Mouse (Mus musculus) ES-E14 (cell line): ENCODE data around the gene Klk1b1. TPM values are rescaled to one million over a fixed set of nuclear protein-coding genes. Genes with fewer than 3 reads are reported as not detected.

Experiments
- DNase-seq: peaks from one replicate; pipeline ENCODE4 v3.0.0-alpha.2; 2013; ENCODE audit warnings: low read depth, low spot score
- H3K27ac ChIP-seq: 2 replicates; pipeline ENCODE4 v1.5.1; 2012; ENCODE audit warnings: low read depth, mild to moderate bottlenecking, low read length, moderate library complexity, mixed read lengths; ENCODE audit not compliant: poor library complexity, insufficient read depth, severe bottlenecking
- H3K36me3 ChIP-seq: 2 replicates; pipeline ENCODE4 v1.6.1; 2012; ENCODE audit warnings: mild to moderate bottlenecking, low read length, moderate library complexity, mixed read lengths; ENCODE audit not compliant: control insufficient read depth, poor library complexity, insufficient read depth, severe bottlenecking
- H3K4me1 ChIP-seq, 2 experiments: fragments of 150-350 bp in 1 of 2; sonication (generic) in 1 of 2; 2 replicates each; pipeline ENCODE4 v1.6.1; 2012; ENCODE audit warnings: low read length in 2 of 2, mild to moderate bottlenecking in 1 of 2, mixed read lengths in 1 of 2; ENCODE audit not compliant: control insufficient read depth in 2 of 2, insufficient read depth in 2 of 2, poor library complexity in 1 of 2
- H3K4me3 ChIP-seq, 2 experiments: fragments of 150-350 bp in 1 of 2; sonication (generic) in 1 of 2; 2 replicates each; pipeline ENCODE4 v1.5.1; 2012; ENCODE audit warnings: low read length in 2 of 2, low read depth in 1 of 2, mild to moderate bottlenecking in 1 of 2, mixed read lengths in 1 of 2; ENCODE audit not compliant: insufficient read depth in 1 of 2, poor library complexity in 1 of 2, severe bottlenecking in 1 of 2
- H3K9ac ChIP-seq: 2 replicates; pipeline ENCODE4 v1.6.1; 2012; ENCODE audit warnings: low read depth, mild to moderate bottlenecking, low read length, mixed read lengths; ENCODE audit not compliant: poor library complexity, insufficient read depth, severe bottlenecking
- H3K9me3 ChIP-seq: fragments of 150-350 bp; sonication (generic); 2 replicates; pipeline ENCODE4 v1.6.1; 2012; ENCODE audit warnings: low read depth, mild to moderate bottlenecking, low read length; ENCODE audit not compliant: control insufficient read depth, insufficient read depth
- CHD2 ChIP-seq: IDR thresholded peaks from 2 replicates; pipeline ENCODE4 v1.6.1; 2014; ENCODE audit warnings: mild to moderate bottlenecking, low read depth, low read length, inconsistent platforms
- ZNF384 ChIP-seq: IDR thresholded peaks from 2 replicates; pipeline ENCODE4 v1.6.1; 2012; ENCODE audit warnings: low read depth, low read length, inconsistent platforms
- in situ Hi-C, 2 experiments: fragments of 600-800 bp; cut with MboI; formaldehyde crosslinking; loops; one replicate each; pipeline ENCODE4 v1.15.1; 2025; ENCODE audit warnings: low sequenced_read_pairs in 2 of 2, inconsistent platforms in 1 of 2; ENCODE audit not compliant: unreplicated experiment in 2 of 2
- total RNA-seq: library from RNA; depleted of rRNA; stranded (reverse); fragments of 300-350 nt; gene quantifications from 2 replicates; pipeline ENCODE4 v1.2.3, GENCODE M21; 2012; rRNA removed

The Klk1b1 gene
- total RNA-seq, 1 experiment: not detected

DNA sequence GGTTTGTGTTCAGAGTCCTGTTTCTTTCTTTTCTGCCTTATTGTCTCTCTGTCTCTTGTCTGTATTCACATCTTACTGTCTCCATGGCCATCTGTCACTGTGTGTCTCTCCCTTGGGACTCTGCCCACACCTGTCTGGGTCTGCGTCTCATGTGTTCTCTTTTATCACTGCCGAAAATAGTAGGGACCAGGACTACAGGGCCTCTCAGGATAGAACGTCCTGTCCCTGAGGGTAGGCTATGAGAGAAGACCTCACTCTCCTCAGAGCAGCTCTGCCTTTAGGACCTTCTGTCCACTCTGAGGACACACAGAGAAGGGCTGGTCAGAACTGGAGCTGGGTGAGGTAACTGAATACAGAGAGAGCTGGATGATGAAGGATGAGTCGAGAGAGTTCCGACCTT lies 48.5 kb downstream of the Klk1b1 start:
- TF ChIP-seq ZNF384 (no peak), CHD2 (no peak)
- no peaks in the 10 kb centered on the region for H3K36me3 ChIP-seq
- no peaks in the 10 kb centered on the region for H3K9me3 ChIP-seq
- no peaks in the 10 kb centered on the region for H3K4me1 ChIP-seq
- no peak for DNase-seq
- H3K27ac ChIP-seq: no peak overlapping the region
- H3K9ac ChIP-seq: no peak overlapping the region
- in situ Hi-C loops: no loop called here
- no peak overlapping the region for H3K4me3 ChIP-seq

Other genes with a start within 250 kb of the Klk1b1 start
- not detected in 2 replicates for gene Klk12, start 197.9 kb upstream of the Klk1b1 start, total RNA-seq
- gene Klk11, start 192.1 kb upstream of the Klk1b1 start, total RNA-seq: 1.7 and 2.4 TPM in 2 replicates
- gene Klk10, start 185.7 kb upstream of the Klk1b1 start, total RNA-seq: 4.4 TPM in 2 replicates
- 0.13 TPM in 1 of 2 replicates, not detected in the other for gene Klk9, start 174.9 kb upstream of the Klk1b1 start, total RNA-seq
- gene Klk8, start 169.2 kb upstream of the Klk1b1 start, total RNA-seq: 24.9 and 63.7 TPM in 2 replicates
- 0.16 and 0.49 TPM in 2 replicates for gene Klk7, start 155.5 kb upstream of the Klk1b1 start, total RNA-seq
- gene Klk6, start 142.3 kb upstream of the Klk1b1 start, total RNA-seq: 0.21 and 0.54 TPM in 2 replicates
- not detected in 2 replicates for gene Klk5, start 124.8 kb upstream of the Klk1b1 start, total RNA-seq
- gene Klk4, start 85.6 kb upstream of the Klk1b1 start, total RNA-seq: not detected in 2 replicates
- gene Klk15, start 33.0 kb upstream of the Klk1b1 start, total RNA-seq: not detected in 2 replicates
- not detected in 2 replicates for gene Klk1b8, start 16.1 kb upstream of the Klk1b1 start, total RNA-seq
- not detected in 2 replicates for gene Klk1b9, start 9.3 kb downstream of the Klk1b1 start, total RNA-seq
- not detected in 2 replicates for gene Klk1b11, start 29.1 kb downstream of the Klk1b1 start, total RNA-seq
- gene Klk1b26, start 45.4 kb downstream of the Klk1b1 start, total RNA-seq: not detected in 2 replicates
- not detected in 2 replicates for gene Klk1b27, start 85.5 kb downstream of the Klk1b1 start, total RNA-seq
- gene Klk1b21, start 135.6 kb downstream of the Klk1b1 start, total RNA-seq: not detected in 2 replicates
- gene Klk1b22, start 145.9 kb downstream of the Klk1b1 start, total RNA-seq: not detected in 2 replicates
- gene Klk1b16, start 170.0 kb downstream of the Klk1b1 start, total RNA-seq: not detected in 2 replicates
- gene Klk1b24, start 221.5 kb downstream of the Klk1b1 start, total RNA-seq: not detected in 2 replicates
- gene Klk1b3, start 231.4 kb downstream of the Klk1b1 start, total RNA-seq: 0.40 TPM in 1 of 2 replicates, not detected in the other
- not detected in 2 replicates for gene Klk1b4, start 240.7 kb downstream of the Klk1b1 start, total RNA-seq
- not detected in 2 replicates for gene Klk1b5, start 249.2 kb downstream of the Klk1b1 start, total RNA-seq